Mouse (Mus musculus) layer of hippocampus, postnatal 25 days (tissue): Measurements from ENCODE around the gene Tdg. TPM values are rescaled to one million over a fixed set of nuclear protein-coding genes. Genes with fewer than 3 reads are reported as not detected.

Experiments used
- total RNA-seq, 2 experiments: library from RNA; stranded (reverse); gene quantifications; 2 replicates each; pipeline ENCODE4 v1.2.3; 2021

Tdg gene
- total RNA-seq, 2 experiments from 2014 or later: 50.0 to 57.4 TPM

Other genes starting within 250 kb of the Tdg start
- gene Gm1553, start 137.2 kb upstream of the Tdg start, total RNA-seq: not detected
- gene 1190007I07Rik, start 6.6 kb upstream of the Tdg start, total RNA-seq: 10 to 100 TPM; 21.3 to 24.3 TPM
- gene Glt8d2, start 60.8 kb downstream of the Tdg start, total RNA-seq: 10 to 100 TPM; 15.3 to 16.1 TPM
- 10 to 100 TPM; 46.3 to 53.0 TPM for gene Hcfc2, start 66.3 kb downstream of the Tdg start, total RNA-seq
- 10 to 100 TPM; 58.4 to 67.7 TPM for gene Nfyb, start 134.3 kb downstream of the Tdg start, total RNA-seq
- gene Txnrd1, start 204.1 kb downstream of the Tdg start, total RNA-seq: 10 to 100 TPM; 45.5 to 55.2 TPM
- 1 to 10 TPM; 1.3 to 2.3 TPM for gene Eid3, start 236.8 kb downstream of the Tdg start, total RNA-seq